Mouse (Mus musculus) brain, embryonic 14.5 days (tissue): ENCODE results near the gene Plekha8.

Source experiments
- CTCF ChIP-seq: fragments of 200-500 bp; IDR thresholded peaks from 2 replicates; pipeline ENCODE4 v1.5.1; 2012; ENCODE audit warnings: inconsistent platforms, mild to moderate bottlenecking, moderate library complexity, borderline replicate concordance; ENCODE audit not compliant: insufficient read depth, insufficient read length; ENCODE audit errors: extremely low read depth
- POLR2A ChIP-seq: fragments of 200-500 bp; IDR thresholded peaks from 2 replicates; pipeline ENCODE4 v1.6.1; 2012; ENCODE audit warnings: mild to moderate bottlenecking, inconsistent platforms, borderline replicate concordance; ENCODE audit not compliant: poor library complexity, insufficient read depth, insufficient read length, severe bottlenecking; ENCODE audit errors: extremely low read depth

- no peak for TF ChIP-seq POLR2A
- no peak for TF ChIP-seq CTCF
Observed at GRCm38 (mm10) chr6:54639877-54640276, 45.0 kb downstream of the Plekha8 start.
